Mouse (Mus musculus): ENCODE results near the gene Lmnb2.

The Lmnb2 gene

GRCm38 (mm10) chr10:80944231-80944630 lies 26.2 kb upstream of the Lmnb2 start:
- DNase-seq = no peak

- no peak for DNase-seq
Observed at GRCm38 (mm10) chr10:80943701-80944100, 25.7 kb upstream of the Lmnb2 start.

DNA sequence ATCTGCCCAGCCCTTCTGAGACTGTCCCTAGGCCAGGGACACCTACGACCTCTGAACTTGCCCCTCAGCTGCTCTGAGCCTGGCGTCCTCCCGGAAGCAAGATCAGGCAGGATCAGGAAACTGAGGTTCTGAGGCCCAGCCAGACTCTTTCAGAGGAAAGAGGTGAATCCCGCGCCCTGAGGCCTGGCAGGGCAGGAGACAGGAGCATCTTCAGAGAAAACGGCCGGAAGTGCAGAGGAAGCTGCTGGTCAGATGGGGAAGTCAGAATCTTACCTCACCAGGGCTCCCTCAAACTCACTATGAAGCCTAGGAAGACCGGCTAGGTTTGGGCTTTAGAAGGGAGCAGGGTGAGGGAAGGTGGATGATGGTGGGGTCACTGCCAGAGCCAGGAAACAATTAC lies 24.9 kb upstream of the Lmnb2 start:
- DNase-seq = no peak

DNA sequence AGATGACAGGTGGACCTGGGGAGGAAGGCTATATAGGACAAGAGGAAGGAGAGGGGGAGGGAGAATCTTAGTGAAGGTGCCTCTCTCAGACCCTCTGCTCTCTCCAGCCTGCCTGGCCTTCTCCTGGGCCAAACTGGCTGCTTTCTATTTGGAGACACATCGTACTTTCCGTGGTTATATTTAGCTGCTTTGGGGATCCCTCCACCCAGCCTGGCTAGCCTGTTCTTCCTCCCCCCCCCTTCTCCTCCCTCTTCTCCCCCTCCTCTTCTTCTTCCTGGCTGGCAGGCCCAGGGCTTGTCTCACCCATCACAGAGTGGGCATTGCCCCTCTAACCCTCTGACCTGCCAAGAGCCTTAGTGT lies 22.9 kb upstream of the Lmnb2 start:
- no peak for DNase-seq

GRCm38 (mm10) chr10:80940320-80940987 lies 22.4 kb upstream of the Lmnb2 start:
- no peak for DNase-seq

GRCm38 (mm10) chr10:80939671-80940070 lies 21.6 kb upstream of the Lmnb2 start:
- DNase-seq = peak; percentile 81

- peak; percentile 37 for DNase-seq
Observed at GRCm38 (mm10) chr10:80938831-80939550, 20.9 kb upstream of the Lmnb2 start.

- no peak for DNase-seq
Observed at GRCm38 (mm10) chr10:80937646-80938045, 19.6 kb upstream of the Lmnb2 start.

GRCm38 (mm10) chr10:80936810-80937164 lies 18.7 kb upstream of the Lmnb2 start:
- DNase-seq = no peak

DNA sequence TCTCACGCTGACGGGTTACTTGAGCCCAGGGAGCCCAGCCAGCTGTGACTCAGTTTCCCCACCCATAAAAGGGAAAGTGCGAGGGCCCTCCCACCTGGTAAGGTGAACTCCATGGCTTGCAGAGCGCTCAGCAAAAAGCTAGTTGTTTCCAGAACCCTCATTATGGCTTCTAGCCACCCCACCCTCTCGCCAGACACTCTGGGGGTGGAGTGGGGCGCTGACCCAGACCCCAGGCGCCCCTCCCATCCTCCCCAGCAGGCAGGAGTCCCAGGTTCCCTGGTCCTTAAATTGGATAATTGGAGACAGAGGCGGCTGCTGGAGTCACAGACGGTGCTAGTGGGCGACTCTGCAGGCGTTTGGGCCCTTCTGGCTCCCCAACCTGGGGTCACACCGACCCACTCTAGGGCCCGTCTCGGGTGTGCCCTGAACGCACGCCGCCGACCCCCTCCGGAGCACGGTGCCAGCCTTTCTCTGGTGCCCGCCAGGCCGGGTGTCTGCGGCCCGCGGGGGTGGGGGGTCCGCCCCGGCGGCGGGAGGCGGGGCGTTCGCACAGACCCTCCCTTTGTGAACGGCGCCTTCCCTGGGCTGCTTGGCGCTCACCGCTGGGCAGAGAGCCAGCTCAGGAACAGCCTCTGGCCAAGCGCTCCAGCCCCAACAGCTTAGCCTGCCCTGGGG lies 18.2 kb upstream of the Lmnb2 start:
- peak; percentile 55 for DNase-seq

- no peak for DNase-seq
Observed at GRCm38 (mm10) chr10:80935698-80936097, 17.7 kb upstream of the Lmnb2 start.

DNA sequence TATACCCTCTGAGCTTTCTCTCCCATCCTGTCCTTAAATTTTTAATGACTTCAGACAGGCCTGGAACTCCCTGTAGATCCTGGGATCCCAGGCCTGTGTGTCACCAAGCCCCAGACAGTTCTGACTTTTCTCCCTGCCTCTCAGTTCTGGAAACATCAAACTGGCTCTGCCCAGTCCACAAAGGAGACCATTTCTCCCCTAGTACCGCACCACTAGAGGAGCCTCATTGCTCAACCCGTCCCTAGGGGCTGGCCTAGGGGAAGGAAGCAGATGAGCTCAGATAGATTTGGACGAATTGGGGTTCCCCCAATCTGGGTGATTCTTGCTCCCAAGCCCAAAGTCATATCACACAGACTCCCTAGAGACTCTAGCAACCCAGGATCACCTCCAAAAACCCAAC lies 17.2 kb upstream of the Lmnb2 start:
- DNase-seq = no peak

- no peak for DNase-seq
Observed at GRCm38 (mm10) chr10:80934136-80934985, 16.3 kb upstream of the Lmnb2 start.

DNA sequence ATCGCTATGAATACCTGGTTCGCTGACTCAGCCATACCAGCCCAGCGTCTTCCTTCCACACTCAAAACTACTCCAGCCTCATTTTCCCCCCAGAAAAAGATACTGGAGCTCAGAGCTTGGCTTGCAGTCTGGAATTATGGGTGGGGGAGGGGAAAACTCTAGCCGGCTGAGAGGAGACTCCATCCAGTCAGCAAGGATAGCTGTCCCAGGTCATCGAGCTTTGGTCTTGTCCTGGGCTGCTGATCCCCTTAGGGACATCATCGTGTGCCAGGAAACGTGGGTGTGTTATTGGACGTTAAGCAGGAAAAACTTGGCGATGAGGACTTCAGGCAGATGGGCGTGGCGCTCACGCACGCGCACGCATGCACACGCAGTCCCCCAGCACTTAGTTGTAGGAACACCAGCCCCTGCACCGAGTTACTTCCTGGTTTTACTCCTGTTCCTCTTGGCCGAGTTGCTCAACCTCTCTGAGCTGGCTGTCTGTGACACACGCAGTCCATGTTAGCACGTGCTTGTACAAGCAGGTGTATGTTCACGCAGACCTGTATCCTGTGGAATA lies 15.5 kb upstream of the Lmnb2 start:
- no peak for DNase-seq

DNA sequence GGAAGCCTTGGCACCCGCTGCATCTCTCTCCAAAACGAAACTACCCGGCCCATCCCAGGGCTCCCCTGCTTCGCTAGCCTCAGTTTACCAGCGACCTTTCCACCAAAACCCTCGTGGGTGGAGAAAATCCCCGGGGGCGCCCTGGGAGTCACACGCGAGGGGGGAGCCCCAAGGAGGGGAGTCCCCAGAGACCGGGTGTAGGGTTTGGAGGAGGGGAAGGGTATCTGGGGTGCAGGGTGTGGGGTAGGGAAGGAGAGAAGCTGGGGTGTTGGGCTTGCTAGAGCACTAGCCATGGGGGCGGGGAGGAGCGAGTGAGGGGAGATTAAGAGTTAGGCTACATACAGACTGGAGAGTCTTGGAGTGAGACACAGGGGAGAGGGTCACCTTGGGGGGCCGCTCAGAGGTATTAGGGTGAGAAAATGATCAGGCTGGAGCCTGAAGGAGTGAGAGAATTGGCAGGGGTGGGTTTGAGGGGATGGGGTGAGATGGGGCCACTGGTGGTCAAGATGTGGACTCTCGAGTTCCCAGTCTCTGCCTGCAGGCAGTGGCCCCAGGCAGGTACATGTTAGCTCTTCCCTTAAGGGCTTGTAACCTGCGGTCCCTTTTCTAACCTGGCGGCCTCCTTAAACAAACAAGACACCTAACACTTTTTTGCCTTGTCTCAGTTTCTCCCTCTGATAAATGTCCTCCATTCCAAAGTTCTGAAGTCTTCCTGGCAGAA lies 14.8 kb upstream of the Lmnb2 start:
- DNase-seq = no peak

DNA sequence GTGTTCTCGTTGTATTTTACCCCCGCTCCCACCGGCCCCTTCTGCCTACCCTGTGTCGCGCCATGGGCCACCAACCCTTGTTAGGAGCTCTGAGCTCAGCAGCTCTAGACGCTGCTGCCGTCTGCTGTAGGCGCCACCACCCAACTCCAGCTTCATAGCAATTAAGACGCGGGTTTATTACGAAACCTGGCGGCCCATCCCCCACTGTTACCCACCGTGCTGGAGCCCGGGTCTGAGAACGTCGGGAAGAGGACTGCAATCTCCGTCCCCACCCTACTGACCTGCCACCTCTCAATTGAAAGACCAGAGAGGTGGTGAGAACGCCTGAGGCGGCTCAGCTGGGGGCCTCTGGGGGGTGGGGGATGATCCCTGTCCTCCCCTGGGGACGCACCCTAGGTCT lies 14.2 kb upstream of the Lmnb2 start:
- peak; percentile 61 for DNase-seq

DNA sequence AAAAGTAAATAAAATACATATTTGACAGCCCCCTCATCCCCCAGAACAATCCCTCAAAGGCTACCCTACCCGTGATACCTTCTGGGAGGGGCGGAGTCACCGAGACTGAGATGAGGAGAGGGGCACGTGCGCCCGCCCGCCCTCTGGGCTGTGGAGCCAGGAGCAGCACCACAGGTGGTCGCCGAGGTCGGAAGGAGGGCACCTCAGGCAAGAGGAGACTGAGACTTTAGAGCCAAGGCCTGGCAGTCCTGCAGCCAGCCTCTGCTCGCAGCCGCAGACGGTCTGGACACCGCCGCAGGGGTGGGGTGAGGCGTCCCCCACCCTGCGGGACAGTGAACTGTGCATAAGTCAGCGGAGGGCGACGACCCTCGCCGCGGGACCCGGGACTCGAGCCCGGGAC lies 13.7 kb upstream of the Lmnb2 start:
- DNase-seq = no peak

DNA sequence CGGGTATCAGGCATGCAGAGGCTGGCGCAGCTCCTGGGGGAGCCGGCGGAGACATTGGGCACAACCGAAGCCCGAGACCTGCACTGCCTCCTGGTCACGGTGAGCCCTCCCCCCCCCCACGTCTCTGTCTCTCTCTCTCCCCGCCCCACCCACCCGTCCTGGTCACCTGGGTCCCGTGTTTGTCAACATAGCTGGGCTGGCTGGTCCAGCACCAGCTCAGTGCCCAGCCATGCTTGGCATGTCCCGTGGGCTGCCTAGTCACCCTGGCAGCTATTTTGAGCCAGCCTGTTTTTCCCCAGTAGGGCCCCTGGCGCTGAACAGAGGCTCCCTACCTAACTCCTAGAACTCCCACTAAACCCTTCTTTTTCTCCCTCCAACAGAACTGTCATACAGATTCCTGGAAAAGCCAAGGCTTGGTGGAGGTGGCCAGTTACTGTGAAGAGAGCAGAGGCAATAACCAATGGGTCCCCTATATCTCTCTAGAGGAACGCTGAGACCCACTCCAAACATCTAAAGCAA lies 13.2 kb upstream of the Lmnb2 start:
- DNase-seq = no peak

DNA sequence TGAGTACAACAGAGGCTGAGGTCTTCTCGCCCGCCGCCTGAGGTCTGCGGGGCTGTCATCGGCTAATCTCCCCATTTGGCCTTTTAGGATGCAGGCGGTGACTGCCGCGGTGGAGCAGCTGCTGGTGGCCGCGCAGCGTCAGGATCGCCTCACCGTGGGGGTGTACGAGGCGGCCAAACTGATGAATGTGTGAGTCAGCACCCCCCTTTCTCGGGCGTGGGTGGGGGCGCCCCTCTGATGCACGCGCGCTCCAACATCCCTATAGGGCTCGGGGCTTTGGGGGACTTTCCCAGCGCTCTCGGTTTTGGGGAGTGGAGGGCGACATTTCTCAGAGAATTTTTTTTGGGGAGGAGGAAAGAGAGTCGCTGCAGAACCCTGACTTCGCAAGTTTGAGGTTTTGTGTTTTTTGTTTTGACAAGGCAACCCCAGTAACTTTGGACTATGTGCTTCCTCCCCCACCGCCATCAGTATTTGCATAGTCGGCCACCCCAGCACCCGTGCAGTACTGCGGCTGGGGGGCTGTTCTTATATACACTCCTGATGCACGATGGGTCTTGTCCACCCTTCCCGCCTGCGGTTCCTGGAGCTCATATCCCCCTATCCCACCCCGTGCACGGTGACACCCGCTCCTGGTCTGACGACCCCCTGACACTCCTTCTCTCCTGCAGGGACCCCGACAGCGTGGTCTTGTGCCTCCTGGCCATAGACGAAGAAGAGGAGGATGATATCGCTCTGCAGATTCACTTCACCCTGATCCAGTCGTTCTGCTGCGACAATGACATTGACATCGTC lies 12.5 kb upstream of the Lmnb2 start:
- DNase-seq = peak; percentile 41

DNA sequence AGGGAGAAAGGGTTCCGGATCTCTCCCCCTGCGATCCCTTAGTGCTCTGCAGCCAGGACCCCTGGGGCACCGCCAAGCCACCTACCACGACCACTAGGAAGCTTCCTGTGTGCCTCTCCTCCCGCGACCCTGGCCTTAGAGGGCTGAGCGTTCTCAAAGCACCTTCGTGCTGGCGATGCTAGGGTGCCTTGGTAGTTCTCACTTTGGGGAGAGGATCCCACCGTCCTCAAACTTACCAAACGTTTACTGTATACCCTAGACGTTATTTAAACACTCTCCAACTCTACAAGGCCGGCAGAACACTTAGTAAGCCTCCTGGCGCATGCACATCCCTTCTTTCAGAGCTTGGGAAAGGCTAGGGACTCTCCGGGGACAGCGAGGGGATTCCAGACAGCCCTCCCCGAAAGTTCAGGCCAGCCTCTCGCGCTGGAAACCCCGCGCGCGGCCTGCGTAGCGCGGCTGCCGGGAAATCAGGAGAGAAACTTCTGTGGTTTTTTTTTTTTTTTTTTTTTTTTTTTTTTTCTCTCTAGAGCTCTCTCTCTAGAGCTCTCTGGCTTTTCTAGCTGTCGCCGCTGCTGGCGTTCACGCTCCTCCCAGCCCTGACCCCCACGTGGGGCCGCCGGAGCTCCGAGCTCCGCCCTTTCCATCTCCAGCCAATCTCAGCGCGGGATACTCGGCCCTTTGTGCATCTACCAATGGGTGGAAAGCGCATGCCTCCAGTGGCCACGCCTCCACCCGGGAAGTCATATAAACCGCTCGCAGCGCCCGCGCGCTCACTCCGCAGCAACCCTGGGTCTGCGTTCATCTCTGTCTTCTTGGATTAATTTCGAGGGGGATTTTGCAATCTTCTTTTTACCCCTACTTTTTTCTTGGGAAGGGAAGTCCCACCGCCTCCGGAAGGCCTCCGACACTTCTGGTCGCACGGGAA lies 11.5 kb upstream of the Lmnb2 start, which contains the start of gene Gadd45b:
Gadd45b (plus strand) TSS at position 775 of the 928 bp plus-strand sequence.
- DNase-seq = peak; percentile 99
